Mouse (Mus musculus) liver, adult 2 months (tissue): ENCODE data around the gene Dchs2. TPM values are rescaled to one million over a fixed set of nuclear protein-coding genes. Genes with fewer than 3 reads are reported as not detected.

ENCODE experiments used
- DNase-seq: peaks from one replicate; pipeline ENCODE4 v3.0.0-alpha.2; 2011; ENCODE audit warnings: low read depth, low spot score; ENCODE audit errors: extremely low read depth
- H3K27ac ChIP-seq: fragments of 200-500 bp; replicated peaks from 2 replicates; pipeline ENCODE4 v1.5.1; 2012; ENCODE audit warnings: low read depth, mild to moderate bottlenecking, control low read depth, inconsistent platforms, low read length; ENCODE audit not compliant: insufficient read depth
- H3K27me3 ChIP-seq: fragments of 200-500 bp; 2 replicates; pipeline ENCODE4 v1.6.1; 2012; ENCODE audit warnings: mild to moderate bottlenecking, moderate library complexity, low read length, inconsistent platforms; ENCODE audit not compliant: control insufficient read depth, insufficient read depth
- H3K36me3 ChIP-seq: fragments of 200-500 bp; 2 replicates; pipeline ENCODE4 v1.6.1; 2012; ENCODE audit warnings: low read length, inconsistent platforms; ENCODE audit not compliant: control insufficient read depth, insufficient read depth
- H3K4me1 ChIP-seq: fragments of 200-500 bp; 2 replicates; pipeline ENCODE4 v1.6.1; 2011; ENCODE audit warnings: low read length; ENCODE audit not compliant: control insufficient read depth, insufficient read depth
- H3K4me3 ChIP-seq: fragments of 200-500 bp; 2 replicates; pipeline ENCODE4 v1.5.1; 2011; ENCODE audit warnings: low read depth, mild to moderate bottlenecking, control low read depth, low read length, moderate library complexity; ENCODE audit not compliant: insufficient read depth
- H3K79me2 ChIP-seq: fragments of 200-500 bp; 2 replicates; pipeline ENCODE4 v1.6.1; 2012; ENCODE audit warnings: inconsistent platforms, mild to moderate bottlenecking, low read length, moderate library complexity; ENCODE audit not compliant: control insufficient read depth, insufficient read depth
- H3K9ac ChIP-seq: fragments of 200-500 bp; 2 replicates; pipeline ENCODE4 v1.6.1; 2012; ENCODE audit warnings: low read depth, mild to moderate bottlenecking, control low read depth, inconsistent platforms, low read length
- CTCF ChIP-seq: fragments of 200-500 bp; IDR thresholded peaks from 2 replicates; pipeline ENCODE4 v1.5.1; 2011; ENCODE audit warnings: low read depth, low read length, control low read depth
- POLR2A ChIP-seq: fragments of 200-500 bp; IDR thresholded peaks from 2 replicates; pipeline ENCODE4 v1.6.1; 2011; ENCODE audit warnings: low read length, control low read depth; ENCODE audit not compliant: insufficient read depth; ENCODE audit errors: extremely low read depth
- WGBS: fragments of 180-500 bp; shearing (Covaris S2); methylation state at CpG from one replicate; pipeline ENCODE4 v1.1.7; 2018; 5-methylcytosine and 5-hydroxymethylcytosine counted together
- polyA plus RNA-seq: library from polyadenylated mRNA; depleted of rRNA; stranded (reverse); fragments of >200 nt; gene quantifications from 2 replicates; pipeline ENCODE4 v1.2.3, GENCODE M21; 2012; rRNA removed
- total RNA-seq: library from RNA; depleted of rRNA; stranded (reverse); fragments of >200 nt; gene quantifications from 2 replicates; pipeline ENCODE4 v1.2.3, GENCODE M21; 2014; rRNA removed

Gene Dchs2
- total and polyA plus RNA-seq, 2 experiments, result 0.01 to 0.09 TPM

DNA sequence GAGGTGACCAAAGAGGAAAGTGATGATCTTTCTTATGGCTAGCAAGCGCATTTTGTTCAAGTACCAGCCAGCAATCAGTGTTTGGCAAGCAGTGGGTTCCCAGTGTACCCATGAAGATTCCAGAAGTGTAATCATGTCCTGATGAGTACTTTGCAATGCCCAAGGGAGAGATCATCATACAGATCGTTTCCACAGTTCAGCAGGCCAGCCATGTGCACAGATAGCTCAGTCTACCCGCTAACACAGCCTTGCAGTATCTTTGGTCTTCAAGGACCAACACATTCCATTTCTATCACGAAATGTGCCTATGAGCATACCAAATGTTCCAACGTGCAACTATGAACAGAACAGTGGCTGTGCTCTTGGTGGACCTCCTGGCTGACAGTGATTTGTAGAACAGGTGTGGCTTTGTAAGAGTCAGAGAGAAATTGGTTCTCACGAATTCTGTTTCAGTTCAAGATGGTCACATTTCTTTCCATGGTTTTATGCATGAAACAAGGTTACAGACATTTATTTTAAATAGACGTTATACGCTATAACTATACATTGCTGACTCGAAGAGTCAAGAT, 240.8 kb downstream of the Dchs2 start:
- no peaks in the 10 kb centered on the region for H3K36me3 ChIP-seq
- H3K79me2 ChIP-seq, result no peaks in the 10 kb centered on the region
- 79% methylated on average over 9 of the region's 9 CpGs for WGBS
- no peak for DNase-seq
- H3K4me1 ChIP-seq, result no peaks in the 10 kb centered on the region
- no peak for TF ChIP-seq CTCF
- no peak for TF ChIP-seq POLR2A
- no peak overlapping the region for H3K9ac ChIP-seq
- H3K27ac ChIP-seq, result no peak overlapping the region
- no peak overlapping the region for H3K4me3 ChIP-seq
- H3K27me3 ChIP-seq, result no peaks in the 10 kb centered on the region

DNA sequence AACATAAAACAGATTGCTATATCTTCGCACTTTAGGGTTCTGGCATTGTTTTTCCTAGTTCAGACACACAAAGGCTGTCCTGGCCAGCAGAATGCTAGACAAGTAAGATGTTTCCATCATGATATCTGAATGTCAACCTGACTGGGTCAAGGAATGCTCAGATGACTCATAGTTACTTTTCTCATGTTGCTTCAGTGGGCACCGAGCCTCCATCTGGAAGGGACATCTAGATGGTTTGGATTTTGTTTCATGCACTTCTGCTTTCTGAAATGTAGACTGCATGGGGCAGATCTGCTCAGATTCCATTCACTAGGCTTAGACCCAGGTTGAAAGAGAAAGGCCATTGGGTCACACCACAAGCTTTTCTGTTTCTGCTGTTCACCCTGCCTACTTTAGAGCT, 242.1 kb downstream of the Dchs2 start:
- H3K36me3 ChIP-seq, result no peaks in the 10 kb centered on the region
- H3K27me3 ChIP-seq, result no peaks in the 10 kb centered on the region
- no peaks in the 10 kb centered on the region for H3K79me2 ChIP-seq
- WGBS, result 80% methylated on average over 2 of the region's 2 CpGs
- no peak overlapping the region for H3K27ac ChIP-seq
- DNase-seq, result no peak
- no peak for TF ChIP-seq POLR2A
- no peak for TF ChIP-seq CTCF
- no peak overlapping the region for H3K4me3 ChIP-seq
- no peak overlapping the region for H3K9ac ChIP-seq
- no peaks in the 10 kb centered on the region for H3K4me1 ChIP-seq

DNA sequence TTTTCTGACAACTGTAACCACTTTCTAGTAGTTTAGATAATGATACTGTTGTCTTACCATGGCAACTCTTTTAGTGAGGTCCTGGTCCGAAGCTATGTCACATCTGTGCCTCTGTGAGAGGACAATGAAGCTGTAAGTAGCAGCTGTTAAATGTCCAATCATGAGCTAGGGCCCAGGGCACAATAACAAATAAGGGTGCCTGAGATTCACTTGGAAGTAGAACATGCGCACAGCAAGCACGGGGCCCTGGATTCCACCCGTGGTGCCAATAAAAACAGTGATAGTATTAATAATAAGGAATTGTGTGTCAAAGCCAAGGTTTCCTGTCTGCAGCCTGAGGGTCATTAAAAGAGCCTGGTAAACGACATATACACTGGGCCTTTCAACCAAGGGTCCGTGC, 246.6 kb downstream of the Dchs2 start:
- Histone ChIP-seq H3K27me3 (no peaks in the 10 kb centered on the region), H3K27ac (no peak overlapping the region), H3K36me3 (no peaks in the 10 kb centered on the region), H3K4me3 (no peak overlapping the region), H3K4me1 (no peaks in the 10 kb centered on the region), H3K79me2 (no peaks in the 10 kb centered on the region), H3K9ac (no peak overlapping the region)
- DNase-seq, result no peak
- TF ChIP-seq POLR2A (no peak), CTCF (no peak)
- 73% methylated on average over 6 of the region's 6 CpGs for WGBS

DNA sequence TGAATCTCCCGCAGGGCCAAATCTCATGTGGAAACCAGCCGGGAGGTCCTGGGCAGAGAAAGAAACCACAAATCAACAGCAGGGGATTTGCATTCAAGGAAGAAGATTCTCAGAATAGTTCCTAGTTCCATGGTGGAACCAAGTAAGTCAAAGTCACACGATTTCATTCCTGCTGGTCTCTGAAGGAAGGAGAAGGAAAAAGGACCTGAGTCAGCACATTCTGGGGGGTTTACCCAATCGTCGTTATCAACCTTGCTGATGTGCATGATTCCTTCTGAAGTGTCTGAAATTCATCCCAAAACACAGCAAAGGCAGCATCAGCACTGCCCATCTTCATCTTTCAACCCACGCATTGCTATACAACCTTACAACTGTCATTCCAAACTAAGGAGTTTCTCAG, 249.1 kb downstream of the Dchs2 start:
- TF ChIP-seq CTCF (no peak), POLR2A (no peak)
- 89% methylated on average over 6 of the region's 6 CpGs for WGBS
- H3K27ac ChIP-seq, result no peak overlapping the region
- H3K27me3 ChIP-seq, result no peaks in the 10 kb centered on the region
- H3K4me3 ChIP-seq, result no peak overlapping the region
- no peak overlapping the region for H3K9ac ChIP-seq
- no peak for DNase-seq
- H3K79me2 ChIP-seq, result no peaks in the 10 kb centered on the region
- H3K36me3 ChIP-seq, result no peaks in the 10 kb centered on the region
- no peaks in the 10 kb centered on the region for H3K4me1 ChIP-seq

Other genes starting within 250 kb of the Dchs2 start
- 12.4 and 17.9 TPM in 2 replicates for gene Lrat, start 224.0 kb upstream of the Dchs2 start, total RNA-seq
- gene Lrat, start 224.0 kb upstream of the Dchs2 start, polyA plus RNA-seq, result 3.4 and 8.0 TPM in 2 replicates
- 3,843 and 4,358 TPM in 2 replicates for gene Fgg, start 120.2 kb upstream of the Dchs2 start, total RNA-seq
- gene Fgg, start 120.2 kb upstream of the Dchs2 start, polyA plus RNA-seq, result 2,564 and 2,816 TPM in 2 replicates
- 3,320 and 3,369 TPM in 2 replicates for gene Fga, start 101.9 kb upstream of the Dchs2 start, total RNA-seq
- gene Fga, start 101.9 kb upstream of the Dchs2 start, polyA plus RNA-seq, result 877 and 984 TPM in 2 replicates
- 2,420 and 2,798 TPM in 2 replicates for gene Fgb, start 78.1 kb upstream of the Dchs2 start, total RNA-seq
- gene Fgb, start 78.1 kb upstream of the Dchs2 start, polyA plus RNA-seq, result 918 and 923 TPM in 2 replicates
- 34.1 and 35.1 TPM in 2 replicates for gene Plrg1, start 72.4 kb upstream of the Dchs2 start, total RNA-seq
- 20.7 and 21.8 TPM in 2 replicates for gene Plrg1, start 72.4 kb upstream of the Dchs2 start, polyA plus RNA-seq